Mouse (Mus musculus) midbrain, embryonic 10.5 days (tissue): ENCODE measurements around the gene Ptges. TPM values are rescaled to one million over a fixed set of nuclear protein-coding genes. Genes with fewer than 3 reads are reported as not detected.

Source experiments
- DNase-seq: peaks from one replicate; pipeline ENCODE4 v3.0.0-alpha.2; 2017; ENCODE audit warnings: low spot score
- H3K27ac ChIP-seq: fragments of 300-500 bp; sonication (generic); replicated peaks from 2 replicates; pipeline ENCODE4 v1.5.1; 2016; ENCODE audit warnings: mild to moderate bottlenecking
- H3K27me3 ChIP-seq: fragments of 300-500 bp; sonication (generic); 2 replicates; pipeline ENCODE4 v1.6.1; 2016; ENCODE audit warnings: low read depth, mild to moderate bottlenecking; ENCODE audit not compliant: poor library complexity, severe bottlenecking
- H3K36me3 ChIP-seq: fragments of 300-500 bp; sonication (generic); 2 replicates; pipeline ENCODE4 v1.6.1; 2016; ENCODE audit warnings: mild to moderate bottlenecking, moderate library complexity
- H3K4me1 ChIP-seq: fragments of 300-500 bp; sonication (generic); 2 replicates; pipeline ENCODE4 v1.6.1; 2016
- H3K4me3 ChIP-seq: fragments of 300-500 bp; sonication (generic); 2 replicates; pipeline ENCODE4 v1.5.1; 2016; ENCODE audit warnings: mild to moderate bottlenecking, moderate library complexity
- H3K9me3 ChIP-seq: fragments of 300-500 bp; sonication (generic); replicated peaks from 2 replicates; pipeline ENCODE4 v1.6.1; 2016; ENCODE audit warnings: mild to moderate bottlenecking
- WGBS: fragments of 180-500 bp; shearing (Covaris S2); methylation state at CpG from one replicate; pipeline ENCODE4 v1.1.7; 2016; 5-methylcytosine and 5-hydroxymethylcytosine counted together
- polyA plus RNA-seq: library from polyadenylated mRNA; unstranded; fragments of >200 nt; fragmentation: Nextera tagmentation; extraction: Ambion mirVana; gene quantifications from 2 replicates; pipeline ENCODE4 v1.2.1, GENCODE M21; 2016

Gene Ptges
- polyA plus RNA-seq, 1 experiment from 2014 or later = 9.7 TPM

GRCm38 (mm10) chr2:30881215-30881614, 48.4 kb downstream of the Ptges start:
- Histone ChIP-seq H3K27me3 (no peaks in the 10 kb centered on the region), H3K27ac (no peak overlapping the region), H3K9me3 (no peaks in the 10 kb centered on the region), H3K4me1 (peaks cover 6% of the 10 kb centered on the region), H3K4me3 (no peak overlapping the region), H3K36me3 (no peaks in the 10 kb centered on the region)
- DNase-seq = no peak
- 92% methylated on average over 7 of the region's 7 CpGs for WGBS

- no peak for DNase-seq
- no peak overlapping the region for H3K27ac ChIP-seq
- H3K36me3 ChIP-seq = no peaks in the 10 kb centered on the region
- no peaks in the 10 kb centered on the region for H3K27me3 ChIP-seq
- no peak overlapping the region for H3K4me3 ChIP-seq
- peaks cover 23% of the 10 kb centered on the region for H3K4me1 ChIP-seq
- WGBS = 92% methylated on average over 15 of the region's 15 CpGs
- no peaks in the 10 kb centered on the region for H3K9me3 ChIP-seq
Observed at GRCm38 (mm10) chr2:30879481-30879880, 50.2 kb downstream of the Ptges start.

- H3K27me3 ChIP-seq = no peaks in the 10 kb centered on the region
- H3K36me3 ChIP-seq = no peaks in the 10 kb centered on the region
- WGBS = 47% methylated on average over 11 of the region's 11 CpGs
- no peak overlapping the region for H3K4me3 ChIP-seq
- peak overlapping the region; percentile 61 for H3K27ac ChIP-seq
- DNase-seq = no peak
- H3K9me3 ChIP-seq = no peaks in the 10 kb centered on the region
- H3K4me1 ChIP-seq = peaks cover 36% of the 10 kb centered on the region
Observed at GRCm38 (mm10) chr2:30875621-30876432, 53.8 kb downstream of the Ptges start.

- H3K4me1 ChIP-seq = peaks cover 37% of the 10 kb centered on the region
- peak overlapping the region; percentile 61 for H3K27ac ChIP-seq
- WGBS = 77% methylated on average over 7 of the region's 7 CpGs
- H3K36me3 ChIP-seq = no peaks in the 10 kb centered on the region
- H3K27me3 ChIP-seq = no peaks in the 10 kb centered on the region
- no peaks in the 10 kb centered on the region for H3K9me3 ChIP-seq
- no peak overlapping the region for H3K4me3 ChIP-seq
- no peak for DNase-seq
Observed at GRCm38 (mm10) chr2:30875096-30875495, 54.6 kb downstream of the Ptges start.

DNA sequence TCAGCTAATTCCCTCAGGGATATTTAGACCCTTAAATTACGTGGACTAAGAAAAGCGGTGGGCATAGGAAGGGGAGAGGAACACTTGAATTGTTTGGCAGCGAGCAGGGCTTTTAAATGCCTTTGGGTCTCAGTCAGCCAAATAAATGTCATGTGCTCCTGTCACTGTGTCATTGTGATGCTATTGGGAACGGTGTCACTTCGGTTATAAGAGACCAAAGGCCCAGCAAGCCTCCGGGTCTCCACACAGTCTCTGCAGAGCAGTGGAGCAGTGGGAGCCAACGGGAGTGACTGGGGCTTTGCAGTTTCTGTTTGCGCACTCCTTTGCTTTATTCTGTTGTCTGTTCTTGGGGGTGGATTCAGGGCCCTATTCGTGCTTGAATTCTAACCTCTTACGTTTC, 55.2 kb downstream of the Ptges start:
- DNase-seq = no peak
- Histone ChIP-seq H3K36me3 (no peaks in the 10 kb centered on the region), H3K27ac (no peak overlapping the region), H3K27me3 (no peaks in the 10 kb centered on the region), H3K4me3 (no peak overlapping the region), H3K9me3 (no peaks in the 10 kb centered on the region), H3K4me1 (peaks cover 37% of the 10 kb centered on the region)
- 38% methylated on average over 10 of the region's 10 CpGs for WGBS

DNA sequence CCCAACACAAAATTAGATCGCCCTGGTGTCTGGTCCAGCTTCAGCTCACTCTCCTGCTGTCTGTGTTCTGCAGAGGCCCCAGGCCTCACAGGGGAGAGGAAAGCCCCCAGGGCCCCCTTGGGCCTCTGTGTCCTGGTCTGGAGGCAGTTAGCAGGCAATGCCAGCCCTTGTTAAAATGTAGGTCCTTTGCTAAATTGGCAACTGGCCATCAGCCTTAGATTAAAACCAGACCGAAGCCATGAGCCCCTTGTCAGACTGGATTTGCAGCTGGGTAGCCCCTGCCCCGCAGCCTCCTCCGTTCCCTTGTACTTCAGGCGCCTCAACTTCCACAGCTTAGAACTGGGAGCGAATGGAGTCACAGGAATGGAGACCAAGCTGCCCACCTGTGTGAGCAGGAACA, 57.0 kb downstream of the Ptges start:
- Histone ChIP-seq H3K4me1 (peaks cover 37% of the 10 kb centered on the region), H3K9me3 (no peaks in the 10 kb centered on the region), H3K27ac (no peak overlapping the region; the same call in 1 of the 2 replicates), H3K27me3 (no peaks in the 10 kb centered on the region), H3K4me3 (no peak overlapping the region), H3K36me3 (no peaks in the 10 kb centered on the region)
- DNase-seq = no peak
- 73% methylated on average over 6 of the region's 6 CpGs for WGBS

GRCm38 (mm10) chr2:30870863-30871262, 58.8 kb downstream of the Ptges start:
- 72% methylated on average over 8 of the region's 8 CpGs for WGBS
- Histone ChIP-seq H3K4me3 (no peak overlapping the region), H3K27ac (no peak overlapping the region), H3K4me1 (peaks cover 27% of the 10 kb centered on the region), H3K9me3 (no peaks in the 10 kb centered on the region), H3K27me3 (0 out of 2 replicates have a peak, but pooled peaks cover 7% of the 10 kb centered on the region), H3K36me3 (no peaks in the 10 kb centered on the region)
- DNase-seq = no peak

GRCm38 (mm10) chr2:30865426-30865825, 64.2 kb downstream of the Ptges start:
- Histone ChIP-seq H3K36me3 (no peaks in the 10 kb centered on the region), H3K27me3 (peaks cover 35% of the 10 kb centered on the region), H3K4me3 (peak overlapping the region; percentile 52), H3K4me1 (peaks cover 26% of the 10 kb centered on the region), H3K27ac (peak overlapping the region; percentile 75; the same call in 1 of the 2 replicates), H3K9me3 (no peaks in the 10 kb centered on the region)
- WGBS = 44% methylated on average over 3 of the region's 3 CpGs
- no peak for DNase-seq

GRCm38 (mm10) chr2:30864968-30865381, 64.7 kb downstream of the Ptges start:
- H3K4me1 ChIP-seq = peaks cover 26% of the 10 kb centered on the region
- H3K27ac ChIP-seq = peak overlapping the region; percentile 75
- peak overlapping the region; percentile 52 for H3K4me3 ChIP-seq
- no peaks in the 10 kb centered on the region for H3K9me3 ChIP-seq
- no peaks in the 10 kb centered on the region for H3K36me3 ChIP-seq
- peak; percentile 28 for DNase-seq
- 2% methylated on average over 35 of the region's 35 CpGs for WGBS
- peaks cover 35% of the 10 kb centered on the region for H3K27me3 ChIP-seq

- no peaks in the 10 kb centered on the region for H3K36me3 ChIP-seq
- H3K4me3 ChIP-seq = no peak overlapping the region
- whole genome bisulfite sequencing = 88% methylated on average over 9 of the region's 9 CpGs
- no peak for DNase-seq
- peaks cover 28% of the 10 kb centered on the region for H3K4me1 ChIP-seq
- no peak overlapping the region for H3K27ac ChIP-seq
- H3K27me3 ChIP-seq = peaks cover 35% of the 10 kb centered on the region
- no peaks in the 10 kb centered on the region for H3K9me3 ChIP-seq
Observed at GRCm38 (mm10) chr2:30863574-30863973, 66.1 kb downstream of the Ptges start.

GRCm38 (mm10) chr2:30862081-30862480, 67.6 kb downstream of the Ptges start:
- Histone ChIP-seq H3K36me3 (no peaks in the 10 kb centered on the region), H3K27me3 (peaks cover 35% of the 10 kb centered on the region), H3K4me3 (no peak overlapping the region), H3K4me1 (peaks cover 43% of the 10 kb centered on the region), H3K27ac (no peak overlapping the region), H3K9me3 (no peaks in the 10 kb centered on the region)
- DNase-seq = no peak
- 64% methylated on average over 4 of the region's 4 CpGs for WGBS

DNA sequence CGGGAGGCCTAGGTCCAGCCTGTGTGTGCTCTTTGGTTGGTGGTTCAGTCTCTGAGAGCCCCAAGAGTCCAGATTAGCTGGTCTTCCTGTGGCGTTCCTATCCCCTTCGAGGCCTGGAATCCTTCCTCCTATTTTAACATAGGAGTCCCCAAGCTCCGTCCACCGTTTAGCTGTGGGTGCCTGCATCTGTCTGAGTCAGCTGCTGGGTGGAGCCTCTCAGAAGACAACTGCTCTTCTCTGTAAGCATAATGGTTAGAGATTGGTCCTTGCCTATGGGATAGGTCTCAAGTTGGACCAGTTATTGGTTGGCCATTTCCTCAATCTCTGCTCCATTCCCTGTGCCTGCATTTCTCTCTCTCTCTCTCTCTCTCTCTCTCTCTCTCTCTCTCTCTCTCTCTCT, 69.9 kb downstream of the Ptges start:
- no peak overlapping the region for H3K27ac ChIP-seq
- H3K36me3 ChIP-seq = no peaks in the 10 kb centered on the region
- H3K9me3 ChIP-seq = no peaks in the 10 kb centered on the region
- DNase-seq = no peak
- peaks cover 19% of the 10 kb centered on the region for H3K27me3 ChIP-seq
- WGBS = 82% methylated on average over 5 of the region's 5 CpGs
- peaks cover 41% of the 10 kb centered on the region for H3K4me1 ChIP-seq
- H3K4me3 ChIP-seq = no peak overlapping the region

- Histone ChIP-seq H3K36me3 (no peaks in the 10 kb centered on the region), H3K4me1 (peaks cover 54% of the 10 kb centered on the region), H3K9me3 (no peaks in the 10 kb centered on the region), H3K27me3 (no peaks in the 10 kb centered on the region), H3K27ac (no peak overlapping the region), H3K4me3 (no peak overlapping the region)
- WGBS = 67% methylated on average over 6 of the region's 6 CpGs
- DNase-seq = no peak
Observed at GRCm38 (mm10) chr2:30857076-30857475, 72.6 kb downstream of the Ptges start.
